Mouse (Mus musculus) liver, postnatal 0 days (tissue): Measurements from ENCODE around the gene Tfec.

Experiments used
- CTCF ChIP-seq: sonication (generic); IDR thresholded peaks from 2 replicates; pipeline ENCODE4 v1.5.1; 2016; ENCODE audit warnings: antibody characterized with exemption, low read depth
- EP300 ChIP-seq: IDR thresholded peaks from 2 replicates; pipeline ENCODE4 v1.6.1; 2016; ENCODE audit warnings: antibody characterized with exemption, low read depth, mild to moderate bottlenecking

- no peak for TF ChIP-seq CTCF
- no peak for TF ChIP-seq EP300
Measured at GRCm38 (mm10) chr6:16868314-16868713, 29.9 kb downstream of the Tfec start.
